Mouse (Mus musculus) left cerebral cortex, adult 2 months (tissue): ENCODE measurements around the gene Zfp13. TPM values are rescaled to one million over a fixed set of nuclear protein-coding genes. Genes with fewer than 3 reads are reported as not detected.
A peak's percentile ranks its signal among the peaks of the same experiment; 100 is the strongest.

Source experiments
- DNase-seq, 2 experiments: peaks; one replicate each; pipeline ENCODE4 v3.0.0; 2021 to 2022; ENCODE audit warnings: low spot score in 2 of 2, mixed read lengths in 1 of 2; ENCODE audit errors: extremely low spot score in 1 of 2
- H3K27ac ChIP-seq: fragments of 200-600 bp; 2 replicates; pipeline ENCODE4 v1.8.1; 2022
- H3K4me3 ChIP-seq: fragments of 200-600 bp; 2 replicates; pipeline ENCODE4 v1.8.1; 2022
- CTCF ChIP-seq: fragments of 200-600 bp; IDR thresholded peaks from 2 replicates; pipeline ENCODE4 v1.8.1; 2022; ENCODE audit warnings: antibody characterized with exemption, mild to moderate bottlenecking, moderate library complexity
- intact Hi-C: fragments of 180-260 bp; cut with DNase I; formaldehyde crosslinking; loops from one replicate; pipeline ENCODE4 v1.15.1; 2025
- total RNA-seq, 2 experiments: library from RNA; stranded (reverse); gene quantifications; 2 replicates each; pipeline ENCODE4 v1.2.3; 2021

Gene Zfp13
- total RNA-seq, 2 experiments from 2014 or later: 24.7 to 32.0 TPM

DNA sequence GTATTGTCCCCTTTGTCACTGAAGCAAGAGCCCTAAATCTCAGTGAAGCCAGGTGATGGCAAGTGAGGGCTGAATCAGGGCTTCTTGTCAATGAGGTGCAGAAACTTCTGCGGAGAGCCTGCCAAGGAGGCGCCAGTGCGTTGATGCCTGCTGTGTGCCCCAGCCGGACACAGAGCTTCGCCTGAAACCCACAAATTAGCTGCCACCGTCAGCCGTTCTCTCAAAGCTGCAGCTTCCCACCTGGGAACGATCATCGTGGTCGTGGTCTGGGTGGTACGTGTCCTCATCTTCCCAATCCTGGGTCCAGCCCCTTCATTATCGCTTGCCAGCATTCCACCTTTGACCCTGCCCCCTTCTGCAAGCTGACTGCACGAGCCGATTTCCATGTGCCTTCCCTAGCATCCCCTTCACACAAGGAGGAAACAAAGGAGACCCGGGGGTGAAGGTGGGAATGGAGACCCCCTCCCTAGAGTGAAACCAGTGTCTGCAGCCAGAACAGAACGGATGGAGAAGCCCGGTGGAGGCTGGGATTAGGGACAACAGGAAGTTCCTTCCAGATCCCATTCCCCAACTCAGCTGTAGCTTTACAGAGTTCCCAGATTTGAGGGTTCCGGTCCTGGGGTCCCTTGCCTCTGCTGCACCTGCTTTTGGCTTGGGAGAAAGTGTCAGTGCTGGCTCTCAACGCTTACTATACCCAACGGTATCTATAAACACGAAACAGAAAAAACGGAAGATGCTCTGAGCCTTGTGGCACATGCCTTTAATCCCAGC is 13.4 kb downstream of the Zfp13 start:
- Histone ChIP-seq H3K4me3 (peak overlapping the region; percentile 78), H3K27ac (peak overlapping the region; percentile 69)
- intact Hi-C loops: no loop called here
- no peak for TF ChIP-seq CTCF
- DNase-seq: peak; percentile 67 to 70

DNA sequence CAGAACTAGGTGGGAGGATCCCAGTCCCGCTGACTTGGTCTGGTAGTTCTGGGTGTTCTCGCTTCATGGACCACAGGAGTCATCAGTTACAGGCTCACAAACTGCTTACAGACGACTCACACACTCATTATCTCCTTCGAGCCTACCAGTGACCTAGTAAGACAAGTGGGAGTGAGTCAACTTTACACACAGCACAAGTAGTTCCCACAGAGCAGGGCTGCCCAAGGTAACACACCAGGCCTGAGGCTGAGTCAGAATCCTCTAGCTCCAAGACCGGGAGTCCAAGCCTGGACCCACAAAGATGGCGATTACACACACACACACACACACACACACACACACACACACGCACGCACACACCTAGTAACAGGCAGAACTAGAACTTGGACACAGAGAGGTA is 14.5 kb downstream of the Zfp13 start:
- Histone ChIP-seq H3K4me3 (no peak overlapping the region), H3K27ac (no peak overlapping the region)
- intact Hi-C loops: no loop called here
- no peak for DNase-seq
- no peak for TF ChIP-seq CTCF

DNA sequence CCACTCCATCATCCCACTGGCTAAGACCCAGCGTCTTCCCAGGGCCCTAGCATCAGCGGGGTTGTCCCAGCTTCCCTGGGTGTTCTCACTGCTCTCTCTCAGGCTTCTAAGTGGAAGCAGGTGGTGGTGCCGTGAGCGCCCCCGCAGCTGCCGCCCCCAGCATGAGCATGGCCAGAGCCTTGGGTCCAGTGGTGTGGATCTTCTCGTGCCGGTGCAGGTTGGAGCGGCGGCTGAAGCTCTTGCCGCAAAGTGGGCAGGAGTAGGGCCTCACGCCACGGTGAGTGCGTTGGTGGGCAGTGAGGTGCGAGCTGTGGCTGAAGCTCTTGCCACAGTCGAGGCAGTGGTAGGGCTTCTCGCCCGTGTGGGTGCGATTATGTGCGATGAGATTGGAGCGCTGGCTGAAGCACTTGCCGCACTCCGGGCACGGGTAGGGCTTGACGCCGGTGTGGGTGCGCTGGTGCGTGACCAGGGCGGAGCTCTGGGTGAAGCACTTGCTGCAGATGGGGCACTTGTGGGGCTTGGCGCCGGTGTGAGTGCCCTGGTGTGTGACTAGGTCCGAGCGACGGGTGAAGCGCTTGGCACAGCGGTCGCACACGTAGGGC is 23.2 kb downstream of the Zfp13 start:
- Histone ChIP-seq H3K4me3 (no peak overlapping the region), H3K27ac (no peak overlapping the region)
- no peak for TF ChIP-seq CTCF
- DNase-seq: no peak
- intact Hi-C loops: no loop called here

DNA sequence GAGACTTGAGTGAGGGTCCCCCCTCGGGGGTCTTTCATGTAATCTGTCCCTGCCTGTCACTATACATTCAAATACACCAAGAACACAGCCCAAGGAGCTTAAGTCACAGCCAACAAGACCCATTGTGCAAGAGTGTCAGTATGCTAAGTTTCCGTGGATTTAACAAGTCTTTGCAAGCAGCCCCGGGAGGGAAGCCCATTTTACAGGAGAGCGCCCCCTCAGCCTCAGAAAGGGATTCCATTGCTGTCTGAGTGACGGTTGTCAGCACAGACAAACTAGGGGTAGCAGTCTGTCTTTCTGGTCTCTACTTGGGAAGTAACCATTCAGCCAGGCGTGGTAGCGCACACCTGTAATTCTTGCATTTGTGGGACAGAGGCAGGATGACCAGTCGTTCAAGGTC is 25.2 kb downstream of the Zfp13 start:
- intact Hi-C loops: loop anchor here (5.0 kb wide), 1 partner anchor 133 kb away; no protein-coding TSS in a partner anchor
- no peak for TF ChIP-seq CTCF
- DNase-seq: no peak

DNA sequence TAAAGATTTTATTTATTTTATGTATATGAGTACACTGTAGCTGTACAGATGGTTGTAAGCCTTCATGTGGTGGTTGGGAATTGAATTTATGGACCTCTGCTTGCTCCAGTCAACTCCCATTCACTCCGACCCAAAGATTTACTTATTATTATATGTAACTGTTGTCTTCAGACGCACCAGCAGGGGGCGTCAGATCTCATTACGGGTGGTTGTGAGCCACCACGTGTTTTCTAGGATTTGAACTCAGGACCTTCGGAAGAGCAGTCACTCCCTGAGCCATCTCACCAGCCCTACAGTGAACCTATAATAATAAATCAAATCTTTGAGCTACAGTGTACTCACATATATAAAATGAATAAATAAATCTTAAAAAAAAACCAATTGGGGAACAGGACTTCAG is 27.2 kb downstream of the Zfp13 start:
- intact Hi-C loops: loop anchor here (2.0 to 5.0 kb wide), 2 partner anchors 59 to 135 kb away; no protein-coding TSS in a partner anchor
- H3K27ac ChIP-seq: no peak overlapping the region
- peak; percentile 20; the same call in 1 of the 2 replicates for TF ChIP-seq CTCF
- no peak for DNase-seq
- no peak overlapping the region for H3K4me3 ChIP-seq

More for the DNA sequence above, 25.2 kb downstream of the Zfp13 start:
- no peak overlapping the region for H3K4me3 ChIP-seq
- no peak overlapping the region for H3K27ac ChIP-seq

DNA sequence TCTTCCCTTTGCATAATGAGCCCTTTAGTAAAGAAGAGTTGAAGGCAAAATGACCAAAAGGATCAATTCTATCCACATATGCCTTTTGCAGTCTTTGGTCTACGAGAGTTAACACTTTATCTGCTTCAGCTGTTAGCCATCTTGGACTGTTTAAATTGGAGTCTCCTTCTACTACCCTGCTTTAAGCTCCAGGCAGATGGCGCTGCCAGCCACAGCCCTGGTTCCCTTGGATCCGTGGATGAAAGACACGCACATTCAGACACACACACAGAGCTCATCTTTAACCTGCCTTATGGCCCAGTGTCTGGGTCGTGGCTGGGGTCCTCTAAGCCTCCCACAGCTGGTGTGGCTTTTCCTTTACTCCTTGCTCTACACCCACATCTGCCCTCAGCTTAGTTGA is 28.2 kb downstream of the Zfp13 start:
- no peak for DNase-seq
- intact Hi-C loops: loop anchor here (5.0 kb wide), 1 partner anchor 136 kb away; no protein-coding TSS in a partner anchor
- Histone ChIP-seq H3K4me3 (no peak overlapping the region), H3K27ac (no peak overlapping the region)
- peak; percentile 40 for TF ChIP-seq CTCF

DNA sequence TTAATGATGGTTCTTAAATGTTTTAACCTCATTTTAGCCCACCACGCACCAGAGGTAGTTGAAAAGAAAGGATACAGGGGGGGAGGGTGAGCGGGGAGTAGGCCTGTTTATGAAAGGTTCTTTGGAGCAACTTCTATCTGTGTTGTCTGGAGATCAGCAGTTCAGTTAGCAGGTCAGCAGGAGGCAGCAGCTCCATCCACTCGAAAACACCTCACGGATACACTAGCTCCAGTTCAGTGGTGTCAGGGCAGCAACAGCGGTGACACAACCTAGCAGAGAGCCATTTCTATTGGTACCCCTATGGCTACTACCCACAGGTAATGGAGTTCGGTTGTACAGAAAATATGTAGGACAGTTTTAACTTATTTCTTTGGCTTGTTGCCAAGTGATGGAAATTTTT is 29.3 kb downstream of the Zfp13 start:
- intact Hi-C loops: loop anchor here (5.0 kb wide), 1 partner anchor 137 kb away; no protein-coding TSS in a partner anchor
- peak; percentile 57 for TF ChIP-seq CTCF
- DNase-seq: no peak
- Histone ChIP-seq H3K4me3 (no peak overlapping the region), H3K27ac (no peak overlapping the region)

DNA sequence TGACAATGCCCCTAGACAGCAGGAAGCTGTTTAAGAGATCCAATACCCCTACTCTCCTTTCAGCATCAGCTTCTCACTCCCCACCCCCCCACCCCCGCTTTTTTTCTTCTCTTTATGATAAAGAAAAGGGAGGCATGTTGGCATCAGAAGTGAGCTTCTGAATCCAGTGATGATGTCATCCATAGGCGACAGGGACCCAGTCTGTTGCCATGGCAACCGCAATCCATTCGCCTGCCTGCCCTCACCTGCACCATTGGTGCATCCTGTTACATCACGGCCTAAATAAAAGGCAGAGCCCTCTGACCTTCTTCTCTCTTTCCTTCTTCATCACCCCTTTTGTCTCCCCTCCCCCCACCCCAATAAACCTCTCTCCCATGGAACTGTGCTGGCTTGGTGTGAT is 30.9 kb downstream of the Zfp13 start:
- intact Hi-C loops: no loop called here
- H3K27ac ChIP-seq: no peak overlapping the region
- DNase-seq: no peak
- no peak for TF ChIP-seq CTCF
- H3K4me3 ChIP-seq: no peak overlapping the region

DNA sequence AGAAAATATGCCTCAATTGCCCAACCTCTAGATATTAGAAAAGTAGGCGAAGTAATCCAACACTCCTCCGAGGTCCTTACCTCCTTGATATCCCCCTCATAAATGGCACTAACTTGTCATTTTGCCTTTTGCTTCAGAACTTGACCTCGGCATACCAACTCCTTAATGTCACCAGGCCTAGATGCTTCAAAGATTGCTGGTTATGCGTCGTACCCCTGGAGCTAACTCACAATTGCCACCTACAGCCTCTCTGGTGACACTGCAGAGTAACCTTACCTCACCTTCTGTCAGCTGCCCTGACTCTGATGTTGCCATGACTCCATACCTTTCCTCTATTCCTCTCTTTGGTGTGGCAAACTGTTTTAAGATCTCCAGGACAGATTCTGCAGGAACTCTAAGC is 32.5 kb downstream of the Zfp13 start:
- peak; percentile 14 for TF ChIP-seq CTCF
- intact Hi-C loops: no loop called here
- Histone ChIP-seq H3K4me3 (no peak overlapping the region), H3K27ac (no peak overlapping the region)
- DNase-seq: no peak

DNA sequence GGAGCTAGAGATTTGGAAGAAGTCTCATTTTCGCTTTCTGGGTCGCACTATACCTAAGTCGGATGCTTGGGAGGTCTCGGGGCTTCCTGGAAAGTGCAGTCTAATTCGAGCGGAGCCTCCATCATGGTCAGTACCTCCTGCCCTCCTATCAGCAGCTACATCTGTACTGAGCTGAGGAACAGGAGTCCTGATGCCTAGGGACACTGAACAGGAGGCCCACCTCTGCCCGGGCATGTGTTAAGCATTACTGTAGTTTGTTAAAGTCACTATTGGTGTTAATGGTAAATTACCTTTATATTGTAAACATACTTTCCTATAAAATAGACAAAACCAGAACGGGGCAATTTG is 34.9 kb downstream of the Zfp13 start:
- TF ChIP-seq CTCF: no peak
- peak overlapping the region; percentile 66 for H3K4me3 ChIP-seq
- H3K27ac ChIP-seq: peak overlapping the region; percentile 87
- no peak for DNase-seq
- intact Hi-C loops: no loop called here

DNA sequence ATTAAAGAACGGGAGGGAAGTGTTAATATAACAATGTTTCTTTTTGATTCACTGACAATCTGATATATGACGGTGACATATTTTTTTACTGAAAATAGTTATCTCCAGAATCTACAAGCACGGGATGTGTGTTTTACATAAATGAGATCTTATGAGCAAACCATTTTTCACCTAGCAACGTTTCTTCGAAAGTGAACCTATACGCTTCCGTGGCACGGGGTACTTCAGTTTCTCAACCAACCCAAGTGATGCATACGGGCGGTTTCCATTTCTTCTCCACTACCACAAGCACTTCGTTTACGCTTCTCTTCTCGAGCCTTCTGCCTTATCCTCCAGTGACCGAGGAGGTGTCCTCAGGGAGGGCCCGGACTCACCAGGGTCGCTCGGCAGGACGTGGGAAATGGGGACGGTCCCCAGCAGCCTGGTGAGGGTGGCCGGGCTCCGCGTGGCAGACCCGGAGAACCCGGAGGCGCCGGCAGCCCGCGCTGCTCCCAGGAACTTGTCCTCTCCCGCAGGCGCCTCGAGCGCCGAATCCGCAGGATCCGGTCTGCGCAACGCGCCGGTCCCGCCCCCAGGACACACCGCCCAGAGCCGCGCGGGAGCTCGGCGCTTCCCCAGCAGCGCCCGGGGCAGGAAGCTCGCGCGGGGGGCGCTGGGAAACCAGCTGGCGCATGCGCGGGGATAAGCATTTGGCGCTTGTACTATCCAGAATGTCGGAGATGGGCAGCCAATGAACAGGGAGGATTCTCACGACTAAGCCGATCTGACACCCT is 35.5 kb downstream of the Zfp13 start, which contains the start of gene Zfp213:
Gene Zfp213 (minus strand): TSS at position 644 of the 773 bp plus-strand sequence.
- intact Hi-C loops: no loop called here
- TF ChIP-seq CTCF: no peak; the same call in 1 of the 2 replicates
- peak; percentile 96 to 97 for DNase-seq
- Histone ChIP-seq H3K4me3 (peak within 1 kb of the TSS; percentile 66), H3K27ac (peak within 1 kb of the TSS; percentile 87)

DNA sequence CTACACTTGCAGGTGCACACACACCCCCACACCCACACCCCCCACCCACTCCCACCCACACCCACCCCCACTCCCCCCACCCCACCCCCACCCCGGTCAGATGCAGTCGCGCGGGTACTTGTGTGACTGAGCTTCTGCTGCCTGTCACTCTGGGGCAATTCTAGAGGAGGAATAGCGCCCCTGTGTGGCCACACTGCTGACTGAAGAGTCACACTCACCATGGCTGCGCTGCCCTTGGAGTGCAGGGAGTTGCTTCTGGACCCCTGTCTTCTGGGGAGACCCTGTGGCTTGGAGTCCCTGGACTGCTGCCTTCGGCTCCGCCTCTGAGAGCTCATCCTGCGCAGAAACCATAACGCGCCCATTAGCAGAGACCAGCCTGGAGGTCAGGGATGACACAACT is 39.5 kb downstream of the Zfp13 start:
- H3K4me3 ChIP-seq: no peak overlapping the region
- peak; percentile 43 to 46 for DNase-seq
- TF ChIP-seq CTCF: peak; percentile 49
- no peak overlapping the region for H3K27ac ChIP-seq
- intact Hi-C loops: loop anchor here (10.0 kb wide), 1 partner anchor 1135 kb away; the partner anchor contains the start of gene Zfp946
